Mouse (Mus musculus): ENCODE measurements around the gene Dph1.

The Dph1 gene

DNA sequence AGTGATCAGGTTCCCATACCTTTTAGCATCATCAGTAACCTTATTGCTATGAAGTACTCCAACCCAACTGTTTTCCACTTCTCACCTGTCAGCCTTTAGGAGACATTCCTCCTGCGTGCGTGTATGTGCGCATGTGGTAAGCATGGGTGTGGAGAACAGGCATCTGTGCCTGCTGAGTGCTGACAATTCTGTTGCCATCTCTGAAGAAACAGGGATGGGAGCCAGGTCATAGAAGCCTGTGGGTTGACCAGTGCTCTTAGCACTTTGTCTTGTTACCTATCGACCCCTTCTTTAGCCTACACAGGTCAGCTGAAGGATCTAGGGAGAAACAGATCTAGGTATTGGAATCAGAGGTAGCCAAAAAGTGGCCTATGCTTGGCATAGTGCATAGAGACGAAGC is 57.6 kb downstream of the Dph1 start:
- DNase-seq (ENCODE audit: low read depth), result no peak

DNA sequence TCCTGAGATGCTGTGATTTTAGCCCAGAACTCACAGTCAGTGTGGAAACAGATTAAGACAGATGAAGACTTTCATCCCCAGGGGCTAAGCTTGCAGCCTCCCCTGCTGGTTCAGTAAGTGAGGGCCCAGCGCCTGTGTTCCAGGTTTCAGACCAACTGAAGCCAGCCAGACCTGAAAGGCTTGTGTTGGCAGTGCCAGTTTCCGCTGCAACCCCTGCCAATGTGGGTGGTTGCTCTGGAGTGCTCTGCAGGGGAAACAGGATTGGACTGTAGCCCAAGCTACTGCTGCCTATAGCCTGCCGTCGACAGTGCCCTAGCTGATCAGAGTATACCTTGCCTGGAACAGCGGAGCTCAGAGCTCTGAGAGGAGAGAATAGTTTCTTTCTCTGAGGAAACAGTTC is 58.8 kb downstream of the Dph1 start:
- DNase-seq (ENCODE audit: low read depth), result no peak

DNA sequence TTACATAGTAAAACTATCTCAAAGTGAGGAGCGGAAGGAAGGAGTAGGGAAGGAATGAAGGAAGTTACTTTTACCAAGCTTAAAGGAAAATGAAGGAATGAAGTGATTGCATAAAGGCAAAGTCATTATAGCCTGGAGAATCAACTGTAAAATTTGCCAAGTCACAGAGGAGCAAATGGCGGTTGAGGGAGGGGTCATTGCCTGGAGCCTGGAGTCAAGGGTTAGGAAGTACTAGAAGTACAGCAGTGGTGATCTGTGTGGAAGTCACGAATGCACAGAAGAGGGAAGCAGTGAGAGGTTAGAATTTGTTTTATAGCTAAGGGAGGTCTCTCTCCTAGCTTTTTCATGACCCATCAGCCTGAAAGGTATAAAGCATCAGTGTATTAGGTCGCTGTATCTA is 59.7 kb downstream of the Dph1 start:
- no peak for DNase-seq (ENCODE audit: low read depth)

DNA sequence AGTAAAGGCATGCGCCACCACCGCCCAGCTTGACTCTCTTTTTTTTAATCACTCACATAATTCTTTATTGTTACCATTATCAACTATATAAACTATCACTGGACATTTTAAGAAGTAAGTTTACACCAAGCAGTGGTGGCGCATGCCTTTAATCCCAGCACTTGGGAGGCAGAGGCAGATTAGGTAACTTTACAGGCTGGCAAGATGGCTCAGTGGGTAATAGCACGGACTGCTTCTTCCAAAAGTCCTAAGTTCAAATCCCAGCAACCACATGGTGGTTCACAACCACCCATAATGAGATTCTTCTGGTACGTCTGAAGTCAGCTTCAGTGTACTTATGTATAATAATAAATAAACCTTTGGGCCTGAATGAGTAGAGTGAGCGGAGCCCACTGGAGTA is 61.6 kb downstream of the Dph1 start:
- no peak for DNase-seq (ENCODE audit: low read depth)
